Mouse (Mus musculus) heart, postnatal 0 days (tissue): ENCODE measurements around the gene Eif4g3. TPM values are rescaled to one million over a fixed set of nuclear protein-coding genes. Genes with fewer than 3 reads are reported as not detected.

ENCODE experiments used
- ATAC-seq: fragments of 200-750 bp; cut with Nextera tagmentation; 2 replicates; pipeline ENCODE4 v1.8.0; 2017; ENCODE audit warnings: low read depth, moderate number of reproducible peaks, moderate library complexity; ENCODE audit not compliant: insufficient read depth
- DNase-seq: peaks from one replicate; pipeline ENCODE4 v3.0.0-alpha.2; 2016; ENCODE audit warnings: low spot score
- H3K27ac ChIP-seq: fragments of 300-500 bp; sonication (generic); 2 replicates; pipeline ENCODE4 v1.5.1; 2014; ENCODE audit warnings: low read depth, mild to moderate bottlenecking
- H3K27me3 ChIP-seq: fragments of 300-500 bp; sonication (generic); 2 replicates; pipeline ENCODE4 v1.6.1; 2014; ENCODE audit warnings: low read length, mixed read lengths; ENCODE audit not compliant: control insufficient read depth, insufficient read depth
- H3K36me3 ChIP-seq: fragments of 300-500 bp; sonication (generic); replicated peaks from 2 replicates; pipeline ENCODE4 v1.6.1; 2014; ENCODE audit warnings: low read length, mixed read lengths; ENCODE audit not compliant: control insufficient read depth, insufficient read depth
- H3K4me1 ChIP-seq: fragments of 300-500 bp; sonication (generic); 2 replicates; pipeline ENCODE4 v1.6.1; 2014; ENCODE audit warnings: antibody characterized with exemption; ENCODE audit not compliant: control insufficient read depth, insufficient read depth
- H3K4me2 ChIP-seq: fragments of 300-500 bp; sonication (generic); 2 replicates; pipeline ENCODE4 v1.6.1; 2014; ENCODE audit warnings: low read depth, mild to moderate bottlenecking, low read length, moderate library complexity
- H3K4me3 ChIP-seq: fragments of 300-500 bp; sonication (generic); 2 replicates; pipeline ENCODE4 v1.5.1; 2014; ENCODE audit warnings: low read depth, low read length
- H3K9ac ChIP-seq: fragments of 300-500 bp; sonication (generic); replicated peaks from 2 replicates; pipeline ENCODE4 v1.6.1; 2014; ENCODE audit warnings: low read depth, low read length, mixed read lengths
- H3K9me3 ChIP-seq: fragments of 300-500 bp; sonication (generic); replicated peaks from 2 replicates; pipeline ENCODE4 v1.6.1; 2016; ENCODE audit warnings: low read length; ENCODE audit not compliant: control insufficient read depth
- CTCF ChIP-seq: IDR thresholded peaks from 2 replicates; pipeline ENCODE4 v1.5.1; 2016; ENCODE audit warnings: antibody characterized with exemption, control low read depth, low read depth
- EP300 ChIP-seq: IDR thresholded peaks from 2 replicates; pipeline ENCODE4 v1.6.1; 2016; ENCODE audit warnings: antibody characterized with exemption, low read depth
- WGBS: fragments of 180-500 bp; shearing (Covaris S2); extraction: QIAGEN DNeasy Blood & Tissue Kit; methylation state at CpG from one replicate; pipeline ENCODE4 v1.1.7; 2014; 5-methylcytosine and 5-hydroxymethylcytosine counted together
- polyA plus RNA-seq: library from polyadenylated mRNA; unstranded; fragments of >200 nt; fragmentation: Nextera tagmentation; extraction: Ambion mirVana; gene quantifications from 2 replicates; pipeline ENCODE4 v1.2.1, GENCODE M21; 2015
- total RNA-seq: library from RNA; depleted of rRNA; stranded (reverse); fragments of >200 nt; gene quantifications from 2 replicates; pipeline ENCODE4 v1.2.3, GENCODE M21; 2014; ENCODE audit warnings: low replicate concordance

The Eif4g3 gene
- total and polyA plus RNA-seq, 2 experiments from 2014 or later = 10.7 to 11.1 TPM

DNA sequence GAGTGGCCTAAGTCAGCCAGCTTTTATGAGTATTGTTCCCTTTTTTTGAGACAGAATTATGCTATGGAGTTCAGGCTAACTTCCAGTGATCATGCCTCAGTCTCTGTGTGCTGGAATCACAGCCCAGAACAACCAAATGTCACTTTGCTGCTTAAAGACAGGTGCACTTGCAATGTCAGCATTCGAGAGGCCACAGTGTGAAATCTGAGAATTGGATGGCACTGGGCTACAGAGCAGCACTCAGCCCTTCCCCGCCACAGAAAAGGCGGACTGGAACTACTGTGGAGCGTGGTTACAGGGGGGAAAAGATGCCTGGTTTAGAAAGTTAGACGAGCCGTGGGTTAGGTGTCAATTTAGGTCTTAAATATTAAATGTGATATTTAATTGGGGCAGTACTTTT, 27.4 kb downstream of the Eif4g3 start:
- Histone ChIP-seq H3K4me2 (no peak overlapping the region), H3K27me3 (no peaks in the 10 kb centered on the region), H3K9ac (no peak overlapping the region), H3K36me3 (peaks cover 22% of the 10 kb centered on the region), H3K4me3 (no peak overlapping the region), H3K9me3 (no peaks in the 10 kb centered on the region), H3K4me1 (peaks cover 5% of the 10 kb centered on the region; the same call in 1 of the 2 replicates), H3K27ac (no peak overlapping the region)
- WGBS = 79% methylated on average over 6 of the region's 6 CpGs
- TF ChIP-seq CTCF (no peak), EP300 (no peak)
- no peak for DNase-seq
- no peak for ATAC-seq

- 85% methylated on average over 6 of the region's 6 CpGs for WGBS
- Histone ChIP-seq H3K27ac (no peak overlapping the region), H3K9ac (no peak overlapping the region), H3K9me3 (no peaks in the 10 kb centered on the region), H3K4me3 (no peak overlapping the region), H3K27me3 (no peaks in the 10 kb centered on the region), H3K4me2 (no peak overlapping the region), H3K36me3 (peaks cover 20% of the 10 kb centered on the region), H3K4me1 (peaks cover 5% of the 10 kb centered on the region; the same call in 1 of the 2 replicates)
- ATAC-seq (no peak), DNase-seq (no peak)
- TF ChIP-seq CTCF (no peak), EP300 (no peak)
Observed at GRCm38 (mm10) chr4:138021651-138022050, 28.8 kb downstream of the Eif4g3 start.

- Histone ChIP-seq H3K4me1 (peaks cover 5% of the 10 kb centered on the region; the same call in 1 of the 2 replicates), H3K27ac (no peak overlapping the region), H3K36me3 (peaks cover 23% of the 10 kb centered on the region), H3K4me2 (no peak overlapping the region), H3K9ac (no peak overlapping the region), H3K27me3 (no peaks in the 10 kb centered on the region), H3K9me3 (no peaks in the 10 kb centered on the region), H3K4me3 (no peak overlapping the region)
- TF ChIP-seq CTCF = no peak
- TF ChIP-seq EP300 = no peak
- WGBS = 78% methylated on average over 2 of the region's 2 CpGs
- no peak for DNase-seq
- ATAC-seq = no peak
Observed at GRCm38 (mm10) chr4:138022761-138023160, 29.9 kb downstream of the Eif4g3 start.

- peaks cover 5% of the 10 kb centered on the region; the same call in 1 of the 2 replicates for H3K4me1 ChIP-seq
- H3K4me3 ChIP-seq = no peak overlapping the region
- no peaks in the 10 kb centered on the region for H3K27me3 ChIP-seq
- H3K4me2 ChIP-seq = no peak overlapping the region
- ATAC-seq = no peak
- peaks cover 30% of the 10 kb centered on the region for H3K36me3 ChIP-seq
- 70% methylated on average over 9 of the region's 9 CpGs for WGBS
- TF ChIP-seq CTCF = no peak
- TF ChIP-seq EP300 = no peak
- no peak overlapping the region for H3K27ac ChIP-seq
- no peak for DNase-seq
- no peak overlapping the region for H3K9ac ChIP-seq
- no peaks in the 10 kb centered on the region for H3K9me3 ChIP-seq
Observed at GRCm38 (mm10) chr4:138023403-138024100, 30.7 kb downstream of the Eif4g3 start.

DNA sequence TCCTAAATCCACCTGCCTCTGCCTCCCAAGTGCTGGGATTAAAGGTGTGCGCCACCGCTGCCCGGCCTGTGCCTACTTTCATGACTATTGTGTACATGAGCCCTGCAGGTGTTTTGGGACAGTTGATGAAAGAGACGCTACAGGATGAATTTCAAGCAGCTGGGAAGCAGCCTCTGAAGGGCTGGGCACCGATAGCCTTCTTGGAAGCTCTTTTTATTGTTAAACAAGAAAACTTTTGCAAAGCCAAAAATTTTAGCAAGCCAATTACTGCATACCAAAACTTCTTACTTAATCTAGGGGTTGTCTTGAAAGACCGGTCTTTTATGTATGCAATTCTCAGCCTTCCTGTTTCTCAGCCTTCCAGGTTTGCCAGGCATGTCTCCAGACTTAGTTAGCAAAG, 36.3 kb downstream of the Eif4g3 start:
- 93% methylated on average over 6 of the region's 6 CpGs for WGBS
- H3K4me2 ChIP-seq = no peak overlapping the region
- H3K36me3 ChIP-seq = peaks cover 32% of the 10 kb centered on the region
- H3K27ac ChIP-seq = no peak overlapping the region
- DNase-seq = no peak
- ATAC-seq = no peak
- no peak overlapping the region for H3K9ac ChIP-seq
- peaks cover 5% of the 10 kb centered on the region; the same call in 1 of the 2 replicates for H3K4me1 ChIP-seq
- no peaks in the 10 kb centered on the region for H3K27me3 ChIP-seq
- TF ChIP-seq CTCF (no peak), EP300 (no peak)
- H3K4me3 ChIP-seq = no peak overlapping the region
- no peaks in the 10 kb centered on the region for H3K9me3 ChIP-seq

DNA sequence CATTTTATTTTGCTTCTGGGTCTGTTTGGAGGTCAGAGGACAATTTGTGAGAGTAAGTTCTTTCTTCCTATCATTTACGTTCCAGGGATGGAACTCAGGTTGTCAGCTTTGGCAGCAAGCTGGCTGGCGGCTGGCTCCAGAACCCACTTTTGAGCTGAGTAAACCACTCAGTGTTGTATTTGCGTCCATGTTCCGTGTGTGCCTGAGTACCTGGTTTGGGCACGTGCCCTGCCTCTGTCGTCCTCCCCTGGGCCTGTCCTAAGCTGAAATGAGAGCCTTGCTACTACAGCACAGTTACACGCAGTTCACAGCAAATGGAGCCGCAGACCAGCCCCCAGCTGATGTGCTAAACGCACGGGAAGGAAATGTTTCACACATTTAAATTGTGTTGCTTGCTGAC, 39.0 kb downstream of the Eif4g3 start:
- no peaks in the 10 kb centered on the region for H3K27me3 ChIP-seq

More for the DNA sequence above, 39.0 kb downstream of the Eif4g3 start:
- Histone ChIP-seq H3K4me2 (no peak overlapping the region), H3K9me3 (no peaks in the 10 kb centered on the region), H3K4me3 (no peak overlapping the region), H3K4me1 (no peaks in the 10 kb centered on the region), H3K27ac (no peak overlapping the region), H3K9ac (no peak overlapping the region), H3K36me3 (peaks cover 26% of the 10 kb centered on the region)
- DNase-seq (no peak), ATAC-seq (no peak)
- 93% methylated on average over 10 of the region's 10 CpGs for WGBS
- TF ChIP-seq EP300 (no peak), CTCF (no peak)
